Mouse (Mus musculus): ENCODE data around the gene Fndc5. TPM values are rescaled to one million over a fixed set of nuclear protein-coding genes. Genes with fewer than 3 reads are reported as not detected.

Fndc5 gene
- polyA plus RNA-seq, 1 experiment from 2014 or later = 6.5 TPM

DNA sequence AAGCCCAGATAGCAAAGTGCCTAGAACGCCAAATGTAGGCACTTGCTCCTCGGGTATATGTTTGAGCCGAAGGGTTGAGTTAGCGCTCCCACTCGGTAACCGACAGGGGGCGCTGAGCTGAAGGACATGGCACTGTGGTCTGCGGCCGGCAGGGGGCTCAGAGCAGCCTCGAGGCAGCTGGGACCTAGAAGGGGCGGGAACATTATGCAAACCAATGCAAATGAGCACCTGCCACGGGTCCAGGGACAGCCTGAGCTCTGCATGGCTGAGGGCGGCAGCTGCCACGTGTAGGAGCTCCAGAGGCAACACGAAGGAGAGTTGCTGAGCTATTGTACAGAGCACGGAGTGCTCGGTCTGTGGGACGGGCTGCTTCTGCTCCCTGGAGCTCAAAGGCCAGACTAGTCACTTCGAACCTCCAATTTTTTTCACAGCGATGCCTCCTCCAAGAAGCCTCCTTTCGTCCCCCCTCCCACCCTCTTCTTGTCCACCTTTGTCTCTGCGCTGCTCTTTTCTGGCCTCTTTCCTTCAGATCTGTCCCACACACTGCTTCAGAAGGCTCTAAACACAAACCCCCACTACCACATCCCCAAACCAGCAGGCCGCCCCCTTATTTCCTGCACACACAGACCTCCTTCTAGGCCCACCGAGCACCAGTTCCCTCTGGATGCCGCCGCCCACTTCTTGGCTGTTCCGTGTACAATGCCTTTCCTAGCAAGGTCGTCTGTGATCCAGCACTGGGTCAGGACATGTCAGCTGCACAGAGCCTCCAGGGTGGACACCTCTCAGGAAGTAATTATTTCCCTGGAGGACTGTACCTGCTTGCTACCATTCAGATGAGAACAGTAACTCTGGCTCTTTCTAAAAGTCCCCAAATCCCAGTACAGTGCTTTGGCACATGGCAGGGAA lies 23.5 kb upstream of the Fndc5 start:
- 28% methylated on average over 28 of the region's 28 CpGs for WGBS
- Histone ChIP-seq H3K4me2 (peak overlapping the region; percentile 21; the same call in 1 of the 2 replicates), H3K27ac (peak overlapping the region; percentile 8; the same call in 1 of the 2 replicates)

DNA sequence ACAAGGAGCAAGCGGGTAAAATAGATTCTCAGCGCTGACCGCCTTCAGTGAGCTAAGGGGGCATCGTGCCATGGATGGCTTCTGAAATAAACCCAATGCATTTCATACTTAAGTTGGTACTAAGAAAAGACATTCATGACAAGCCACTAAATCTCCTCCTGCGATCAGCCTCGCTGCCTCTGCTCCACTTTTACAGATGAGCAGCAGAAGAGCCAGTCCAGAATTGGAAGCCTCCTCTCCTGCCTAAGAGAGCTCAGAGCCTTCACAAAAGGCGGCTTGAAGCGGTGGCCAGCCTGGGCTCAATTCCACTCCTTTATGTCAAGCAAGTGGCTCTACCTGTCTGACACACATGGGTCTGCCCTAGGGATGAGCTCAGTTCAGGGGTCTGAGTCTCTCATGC lies 20.1 kb upstream of the Fndc5 start:
- no peak overlapping the region for H3K27ac ChIP-seq
- no peaks in the 10 kb centered on the region for H3K36me3 ChIP-seq
- no peak overlapping the region for H3K4me3 ChIP-seq
- H3K9ac ChIP-seq = no peak overlapping the region
- peaks cover 39% of the 10 kb centered on the region for H3K27me3 ChIP-seq
- peaks cover 56% of the 10 kb centered on the region for H3K4me1 ChIP-seq (replicated peaks)
- 94% methylated on average over 8 of the region's 8 CpGs for WGBS
- no peak for ATAC-seq (ENCODE audit: low FRiP score)
- H3K9me3 ChIP-seq = no peaks in the 10 kb centered on the region
- H3K4me2 ChIP-seq = no peak overlapping the region

More for the DNA sequence above, 23.5 kb upstream of the Fndc5 start:
- ATAC-seq (ENCODE audit: low FRiP score) = peak; percentile 79
- Histone ChIP-seq H3K36me3 (no peaks in the 10 kb centered on the region), H3K4me3 (no peak overlapping the region), H3K9ac (no peak overlapping the region), H3K27me3 (peaks cover 21% of the 10 kb centered on the region; the same call in 1 of the 2 replicates), H3K4me1 (replicated peaks) (peaks cover 36% of the 10 kb centered on the region), H3K9me3 (no peaks in the 10 kb centered on the region)

- peaks cover 48% of the 10 kb centered on the region for H3K27me3 ChIP-seq
Observed at GRCm38 (mm10) chr4:129117720-129118510, 18.9 kb upstream of the Fndc5 start.

GRCm38 (mm10) chr4:129119708-129120107 lies 17.1 kb upstream of the Fndc5 start:
- Histone ChIP-seq H3K4me2 (peak overlapping the region; percentile 89), H3K27ac (no peak overlapping the region), H3K4me1 (replicated peaks) (peaks cover 42% of the 10 kb centered on the region), H3K27me3 (peaks cover 57% of the 10 kb centered on the region), H3K4me3 (no peak overlapping the region; the same call in 1 of the 2 replicates), H3K9me3 (no peaks in the 10 kb centered on the region), H3K36me3 (no peaks in the 10 kb centered on the region), H3K9ac (no peak overlapping the region)
- WGBS = 76% methylated on average over 10 of the region's 10 CpGs
- ATAC-seq (ENCODE audit: low FRiP score) = no peak

More at GRCm38 (mm10) chr4:129117720-129118510, 18.9 kb upstream of the Fndc5 start:
- Histone ChIP-seq H3K36me3 (no peaks in the 10 kb centered on the region), H3K4me2 (no peak overlapping the region), H3K9me3 (no peaks in the 10 kb centered on the region), H3K4me1 (replicated peaks) (peaks cover 50% of the 10 kb centered on the region), H3K27ac (no peak overlapping the region), H3K4me3 (no peak overlapping the region), H3K9ac (no peak overlapping the region)
- 90% methylated on average over 14 of the region's 14 CpGs for WGBS
- no peak for ATAC-seq (ENCODE audit: low FRiP score)

DNA sequence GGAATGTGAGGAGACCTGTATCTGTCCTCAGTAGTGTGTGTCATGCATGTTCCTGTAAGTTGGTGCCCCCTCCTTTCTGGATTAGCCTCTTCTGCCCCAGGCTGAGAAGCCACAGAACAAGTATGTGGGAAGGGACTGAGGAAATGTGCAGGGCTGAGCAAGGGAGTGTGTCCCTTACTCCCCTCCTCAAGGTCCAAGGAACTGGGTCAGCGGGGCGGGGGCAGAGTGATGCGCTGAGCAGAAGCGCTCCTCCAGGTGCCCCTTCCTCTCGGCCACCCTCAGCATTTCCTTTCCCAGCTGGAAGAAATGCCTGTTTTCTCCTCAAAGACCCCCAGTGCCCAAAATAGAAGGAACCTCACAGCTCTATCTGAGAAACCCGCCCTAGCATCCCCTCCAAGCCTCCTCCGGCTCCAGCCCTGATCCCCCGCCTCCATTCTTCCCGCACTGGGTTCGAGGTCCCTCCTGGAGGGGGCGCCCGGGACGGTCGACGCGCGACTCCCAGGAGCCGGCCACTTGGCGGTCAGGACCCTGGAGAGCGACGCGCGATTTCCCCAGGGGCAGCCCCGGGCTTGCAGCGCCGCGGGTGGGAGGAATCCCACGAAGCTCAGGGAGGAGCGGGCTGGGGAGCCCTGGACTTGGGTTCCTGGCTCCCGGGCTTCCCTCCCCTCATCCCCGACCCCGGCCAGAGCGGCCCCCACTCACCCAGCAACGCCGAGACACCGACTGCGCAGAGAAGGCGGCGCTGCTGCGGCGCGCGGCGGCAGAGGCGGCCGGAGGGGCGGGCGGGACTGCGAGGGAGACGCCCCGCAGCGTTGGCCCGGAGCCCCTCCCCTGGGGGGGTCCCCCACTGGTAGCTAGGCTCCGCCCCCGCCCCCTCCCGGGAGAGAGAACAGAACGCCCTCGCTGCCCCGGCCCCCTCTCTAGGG lies 16.0 kb upstream of the Fndc5 start:
- Histone ChIP-seq H3K9ac (peak overlapping the region; percentile 81), H3K9me3 (no peaks in the 10 kb centered on the region), H3K4me3 (peak overlapping the region; percentile 59), H3K36me3 (no peaks in the 10 kb centered on the region), H3K27me3 (peaks cover 63% of the 10 kb centered on the region), H3K27ac (no peak overlapping the region), H3K4me1 (replicated peaks) (peaks cover 42% of the 10 kb centered on the region), H3K4me2 (peak overlapping the region; percentile 89)
- ATAC-seq (ENCODE audit: low FRiP score) = 0 out of 2 replicates have a peak, but pooled peaks have one; percentile 52
- WGBS = 2% methylated on average over 44 of the region's 59 CpGs

GRCm38 (mm10) chr4:129121569-129122086 lies 15.2 kb upstream of the Fndc5 start, which contains the start of gene Hpca:
Gene Hpca (minus strand): TSS chr4:129122036.
- 0 out of 2 replicates have a peak, but pooled peaks have one; percentile 12 for ATAC-seq (ENCODE audit: low FRiP score)

GRCm38 (mm10) chr4:129122107-129122506 lies 14.7 kb upstream of the Fndc5 start:
- Histone ChIP-seq H3K4me3 (no peak overlapping the region), H3K4me1 (replicated peaks) (peaks cover 47% of the 10 kb centered on the region), H3K36me3 (no peaks in the 10 kb centered on the region), H3K9me3 (no peaks in the 10 kb centered on the region), H3K27ac (no peak overlapping the region), H3K27me3 (peaks cover 63% of the 10 kb centered on the region), H3K4me2 (peak overlapping the region; percentile 89; the same call in 1 of the 2 replicates), H3K9ac (no peak overlapping the region)
- 31% methylated on average over 9 of the region's 9 CpGs for WGBS
- no peak for ATAC-seq (ENCODE audit: low FRiP score)

More at GRCm38 (mm10) chr4:129121569-129122086, 15.2 kb upstream of the Fndc5 start, which contains the start of gene Hpca:
- Histone ChIP-seq H3K4me3 (peak within 1 kb of the TSS; percentile 59), H3K27ac (no peak within 1 kb of the TSS), H3K36me3 (no peaks in the 10 kb centered on the region), H3K27me3 (peaks cover 63% of the 10 kb centered on the region), H3K9me3 (no peaks in the 10 kb centered on the region), H3K4me2 (peak within 1 kb of the TSS; percentile 89), H3K4me1 (replicated peaks) (peaks cover 47% of the 10 kb centered on the region), H3K9ac (peak within 1 kb of the TSS; percentile 81)
- WGBS = 1% methylated on average over 17 of the region's 17 CpGs

DNA sequence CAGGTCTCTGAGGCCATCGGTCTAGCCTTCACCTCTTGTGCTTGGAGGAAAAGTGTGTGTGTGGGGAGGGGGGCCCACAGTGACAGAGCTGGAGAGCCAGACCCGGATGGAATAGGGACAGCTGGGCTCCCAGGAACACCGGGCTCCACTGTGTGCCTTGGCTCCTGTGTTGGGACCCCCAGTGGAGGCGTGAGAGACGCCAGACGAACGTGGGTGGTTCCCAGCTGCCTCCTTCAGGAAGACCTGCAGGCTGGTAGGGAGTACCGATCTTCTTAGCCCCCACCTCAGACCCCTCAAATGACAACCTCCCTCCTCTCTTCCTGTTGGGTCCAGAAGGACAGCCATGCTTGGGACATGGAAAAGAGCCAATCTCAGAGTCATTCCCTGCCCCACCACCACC lies 14.1 kb upstream of the Fndc5 start:
- H3K27me3 ChIP-seq = peaks cover 63% of the 10 kb centered on the region

GRCm38 (mm10) chr4:129124652-129125146 lies 12.1 kb upstream of the Fndc5 start:
- peak; percentile 28 for ATAC-seq (ENCODE audit: low FRiP score)
- H3K27me3 ChIP-seq = peaks cover 48% of the 10 kb centered on the region
- H3K9me3 ChIP-seq = no peaks in the 10 kb centered on the region
- H3K36me3 ChIP-seq = no peaks in the 10 kb centered on the region
- peak overlapping the region; percentile 40 for H3K4me2 ChIP-seq
- H3K4me3 ChIP-seq = no peak overlapping the region
- H3K9ac ChIP-seq = peak overlapping the region; percentile 35; the same call in 1 of the 2 replicates
- peak overlapping the region; percentile 66 for H3K27ac ChIP-seq
- peaks cover 64% of the 10 kb centered on the region for H3K4me1 ChIP-seq (replicated peaks)
- 7% methylated on average over 13 of the region's 13 CpGs for WGBS

More for the DNA sequence above, 14.1 kb upstream of the Fndc5 start:
- no peak overlapping the region for H3K27ac ChIP-seq
- H3K9me3 ChIP-seq = no peaks in the 10 kb centered on the region
- H3K36me3 ChIP-seq = no peaks in the 10 kb centered on the region
- no peak overlapping the region for H3K9ac ChIP-seq
- peaks cover 47% of the 10 kb centered on the region for H3K4me1 ChIP-seq (replicated peaks)
- H3K4me2 ChIP-seq = no peak overlapping the region
- no peak overlapping the region for H3K4me3 ChIP-seq
- no peak for ATAC-seq (ENCODE audit: low FRiP score)
- WGBS = 39% methylated on average over 8 of the region's 8 CpGs

- Histone ChIP-seq H3K4me1 (replicated peaks) (peaks cover 64% of the 10 kb centered on the region), H3K4me3 (peak overlapping the region; percentile 15), H3K9ac (0 out of 2 replicates have a peak overlapping the region, but pooled peaks have one; percentile 43)
Observed at GRCm38 (mm10) chr4:129125736-129126451, 10.9 kb upstream of the Fndc5 start.

More at GRCm38 (mm10) chr4:129125736-129126451, 10.9 kb upstream of the Fndc5 start:
- WGBS = 16% methylated on average over 19 of the region's 19 CpGs
- H3K36me3 ChIP-seq = no peaks in the 10 kb centered on the region
- H3K4me2 ChIP-seq = peak overlapping the region; percentile 40
- H3K9me3 ChIP-seq = no peaks in the 10 kb centered on the region
- peak overlapping the region; percentile 66 for H3K27ac ChIP-seq
- ATAC-seq (ENCODE audit: low FRiP score) = no peak
- peaks cover 36% of the 10 kb centered on the region for H3K27me3 ChIP-seq

Data from hindbrain, embryonic 13.5 days (tissue).